Mouse (Mus musculus): ENCODE measurements around the gene Plcb1.

DNA sequence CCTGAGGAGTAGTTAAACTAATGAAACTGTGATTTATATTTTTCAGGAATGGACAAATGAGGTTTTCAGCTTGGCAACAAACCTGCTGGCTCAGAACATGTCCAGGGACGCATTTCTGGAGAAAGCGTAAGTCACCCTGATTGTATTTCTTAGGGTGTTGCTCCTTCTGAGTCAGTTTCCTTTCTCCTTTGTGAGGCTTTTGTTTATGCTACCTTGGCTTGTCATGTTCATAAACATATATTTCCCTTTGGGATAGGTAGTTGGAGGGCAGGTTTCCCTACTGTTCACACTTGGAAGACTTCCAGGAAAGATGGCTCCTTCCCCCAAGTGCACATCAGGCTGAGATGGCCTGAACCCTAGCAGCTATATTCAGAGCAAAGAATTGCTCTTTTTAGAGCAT is 464.1 kb downstream of the Plcb1 start:
- TF ChIP-seq EP300 (IDR thresholded peaks at IDR 0.05; ENCODE audit: insufficient read depth, low read depth, low read length) (no peak), CTCF (IDR thresholded peaks at IDR 0.05) (no peak)
